ENCODE assay signal across 15 mouse cellular contexts in the genomic region with DNA sequence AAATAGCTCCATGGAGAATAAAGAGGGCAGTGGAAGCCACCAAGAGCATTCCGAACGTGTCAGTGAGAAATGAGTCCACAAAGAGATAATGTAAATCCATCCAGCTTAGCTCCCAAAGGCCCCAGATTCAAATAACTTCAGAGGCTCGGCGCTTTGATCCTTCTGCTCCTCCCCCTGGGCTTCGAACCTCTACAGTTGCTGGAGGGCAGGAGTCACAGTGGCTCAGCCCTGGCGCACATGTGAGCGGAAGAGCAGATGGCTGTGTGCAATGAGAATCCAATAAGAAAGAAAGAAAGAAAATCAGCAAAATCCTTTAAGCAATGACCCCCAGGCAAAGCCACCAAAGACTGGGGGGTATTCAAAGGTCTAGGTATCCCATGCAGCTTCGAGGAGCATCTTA.
"Had no signal": no experiment of that assay in that cellular context is flagged by ENCODE, and none has a peak within 500 bp of the region (broad histone marks: within the 10 kb centered on the region; RNA-seq: fewer than 3 reads in every experiment).

No protein-coding gene starts in this region.

- H3K9me3 ChIP-seq: hindbrain, embryonic 13.5 days; hindbrain, embryonic 15.5 days; kidney, embryonic 15.5 days; limb, embryonic 13.5 days; limb, embryonic 15.5 days; liver, embryonic 12.5 days had no signal

- H3K27ac ChIP-seq: hindbrain, embryonic 13.5 days; hindbrain, embryonic 15.5 days; hindbrain, postnatal 0 days; kidney, embryonic 15.5 days; kidney, postnatal 0 days; limb, embryonic 13.5 days; limb, embryonic 15.5 days; liver, embryonic 12.5 days had no signal

- H3K9ac ChIP-seq: hindbrain, embryonic 13.5 days; hindbrain, embryonic 15.5 days; kidney, embryonic 15.5 days; limb, embryonic 13.5 days; limb, embryonic 15.5 days; liver, embryonic 12.5 days had no signal

- ATAC-seq: hindbrain, postnatal 0 days; intestine, embryonic 16.5 days; liver, embryonic 12.5 days had no signal

- H3K4me3 ChIP-seq: hindbrain, embryonic 13.5 days; hindbrain, embryonic 15.5 days; kidney, embryonic 15.5 days; limb, embryonic 13.5 days; limb, embryonic 15.5 days; liver, embryonic 12.5 days had no signal

- H3K27me3 ChIP-seq: hindbrain, embryonic 13.5 days; hindbrain, embryonic 15.5 days; kidney, embryonic 15.5 days; limb, embryonic 13.5 days; limb, embryonic 15.5 days; liver, embryonic 12.5 days had no signal

- DNase-seq: kidney, adult 11 months; kidney, adult 9 months; kidney, postnatal 36 days; layer of hippocampus, adult 9-11 months; layer of hippocampus, postnatal 36 days had no signal

- H3K4me1 ChIP-seq: hindbrain, embryonic 15.5 days; limb, embryonic 13.5 days had no signal

- H3K36me3 ChIP-seq: hindbrain, embryonic 13.5 days; hindbrain, embryonic 15.5 days; kidney, embryonic 15.5 days; limb, embryonic 13.5 days; limb, embryonic 15.5 days; liver, embryonic 12.5 days had no signal

- H3K4me2 ChIP-seq: heart, embryonic 11.5 days; hindbrain, embryonic 13.5 days; hindbrain, embryonic 15.5 days; kidney, embryonic 15.5 days; limb, embryonic 13.5 days; limb, embryonic 15.5 days; liver, embryonic 12.5 days had no signal
